8 mouse cellular contexts compared by ENCODE assay signal in genomic region chr2:76968919-76969318, GRCm38 (mm10). TPM values are rescaled to one million over a fixed set of nuclear protein-coding genes. Genes with fewer than 3 reads are reported as not detected.
DNase-seq lines count a peak whose midpoint lies in the region; ATAC-seq and TF ChIP-seq lines count a peak whose summit lies in the region.

No protein-coding gene starts in this region.

- H3K9me3 ChIP-seq in forebrain, embryonic 11.5 days (ENCODE audit: control insufficient read depth, low read length): no peaks in the 10 kb centered on the region

- intact Hi-C loops in left cerebral cortex, adult 2 months (cut with DNase I): loop anchor here (1.0 kb wide), 1 partner anchor 40 kb away; no protein-coding TSS in a partner anchor

- H3K36me3 ChIP-seq in forebrain, embryonic 11.5 days (ENCODE audit: control insufficient read depth, insufficient read depth, low read length): no peaks in the 10 kb centered on the region

- WGBS in forebrain, embryonic 11.5 days: 31% methylated on average over 8 of the region's 8 CpGs

- peak; percentile 83 for TF ChIP-seq CTCF in Patski (IDR thresholded peaks at IDR 0.05)
- peak; percentile 77 for TF ChIP-seq CTCF in left cerebral cortex, adult 2 months (IDR thresholded peaks at IDR 0.05)

- peaks cover 67% of the 10 kb centered on the region for H3K27me3 ChIP-seq in Patski
- no peaks in the 10 kb centered on the region for H3K27me3 ChIP-seq in forebrain, embryonic 11.5 days (ENCODE audit: control insufficient read depth, insufficient read depth, low read length)

- no peak overlapping the region for H3K27ac ChIP-seq in forebrain, embryonic 11.5 days (ENCODE audit: low read depth, low read length)
- H3K27ac ChIP-seq in left cerebral cortex, adult 2 months: no peak overlapping the region

- CTCF ChIA-PET in Patski (lab: Charles Lee): interaction anchor here (0.6 to 4.2 kb wide), 7 partner anchors 11 to 271 kb away, joined by 3 to 32 read pairs (median 3); no protein-coding TSS in a partner anchor

- H3K4me3 ChIP-seq in forebrain, embryonic 11.5 days (ENCODE audit: low read depth, low read length): no peak overlapping the region
- no peak overlapping the region for H3K4me3 ChIP-seq in left cerebral cortex, adult 2 months

- H3K4me1 ChIP-seq in forebrain, embryonic 11.5 days (replicated peaks; ENCODE audit: control insufficient read depth, insufficient read depth, low read length): no peaks in the 10 kb centered on the region

- no peak overlapping the region for H3K4me2 ChIP-seq in forebrain, embryonic 11.5 days (ENCODE audit: low read depth, low read length, severe bottlenecking)

- no peak overlapping the region for H3K9ac ChIP-seq in forebrain, embryonic 11.5 days (ENCODE audit: low read length)

- in situ Hi-C loops in Patski (cut with MboI; ENCODE audit: low pct_unique_long_range_greater_than_20kb): loop anchor here (5.0 kb wide), 1 partner anchor 42 kb away; no protein-coding TSS in a partner anchor

- POLR2A ChIA-PET in Patski (lab: Charles Lee): no interaction called here

- peak; percentile 10 for DNase-seq in Patski (ENCODE audit: low read depth, low spot score)
- DNase-seq in c-Kit-positive CD71-negative TER-119-negative erythroid progenitor cells, embryonic 14.5 days (ENCODE audit: low read depth): peak; percentile 51
- peak; percentile 89 for DNase-seq in forebrain, embryonic 11.5 days (ENCODE audit: low spot score)
- DNase-seq in hindlimb bud, embryonic 11.5 days (ENCODE audit: extremely low spot score, low read depth, low spot score): peak; percentile 47
- peak; percentile 64 to 68 for DNase-seq in left cerebral cortex, adult 2 months (ENCODE audit: extremely low spot score in 1 of 2, low spot score in 2 of 2)
- DNase-seq in mesoderm, embryonic 11.5 days (ENCODE audit: low read depth, low spot score): peak; percentile 82
- DNase-seq in right cerebral cortex, postnatal 36 days (ENCODE audit: low spot score in 2 of 2): peak; percentile 57 to 61

- ATAC-seq in Patski: peak; percentile 95
- ATAC-seq in forebrain, embryonic 11.5 days (replicated peaks; ENCODE audit: low FRiP score): peak; percentile 87
- ATAC-seq in erythroid progenitor cell, adult 5-6 weeks (replicated peaks; ENCODE audit: low FRiP score, poor library complexity, severe bottlenecking): no peak

RNA-seq across cellular contexts. Expression of gene Ttn, which starts 13.4 kb away (rescaled TPM):
- polyA plus RNA-seq in Patski (2021): under 0.01 TPM
- polyA plus RNA-seq in forebrain, embryonic 11.5 days (2014; fragmentation: Nextera tagmentation; extraction: Ambion mirVana): 0.04 and 0.77 TPM in 2 replicates
- total RNA-seq in left cerebral cortex, adult 2 months (2021): 1 to 10 TPM in 1 of 2 experiments, under 1 TPM in 1; 0.54 to 1.3 TPM
- total RNA-seq in erythroid progenitor cell, adult 5-6 weeks (2015; ENCODE audit: low replicate concordance): under 0.01 TPM in 1 of 2 replicates, not detected in the other
- under 0.01 TPM in 2 replicates for total RNA-seq in erythroid progenitor cell, adult 5-6 weeks (2017; ENCODE audit: low replicate concordance)

Comparison
In these comparisons a context has a peak if more than half of its experiments do, and no peak if none do; other contexts are left out.
1. DNase-seq: peak in every context shown above with its lines; median percentile 89 in forebrain, embryonic 11.5 days; 82 in mesoderm, embryonic 11.5 days; 66 in left cerebral cortex, adult 2 months; 59 in right cerebral cortex, postnatal 36 days; 51 in c-Kit-positive CD71-negative TER-119-negative erythroid progenitor cells, embryonic 14.5 days; 47 in hindlimb bud, embryonic 11.5 days; 10 in Patski.